Mouse (Mus musculus) heart, postnatal 4 days (tissue): ENCODE measurements around the gene Cfap97d2. TPM values are rescaled to one million over a fixed set of nuclear protein-coding genes. Genes with fewer than 3 reads are reported as not detected.

Experiments used
- DNase-seq: peaks from one replicate; pipeline ENCODE4 v3.0.0; 2021
- total RNA-seq, 2 experiments: library from RNA; stranded (reverse); gene quantifications; 2 replicates each; pipeline ENCODE4 v1.2.3; 2021

Cfap97d2 gene
- total RNA-seq, 2 experiments from 2014 or later: not detected

GRCm38 (mm10) chr8:13747626-13748025 lies 41.9 kb downstream of the Cfap97d2 start:
- no peak for DNase-seq

GRCm38 (mm10) chr8:13753680-13754079 lies 48.0 kb downstream of the Cfap97d2 start:
- DNase-seq: peak; percentile 91

- no peak for DNase-seq
Measured at GRCm38 (mm10) chr8:13756480-13756879, 50.8 kb downstream of the Cfap97d2 start.

- DNase-seq: peak; percentile 95
Measured at GRCm38 (mm10) chr8:13756982-13757804, 51.5 kb downstream of the Cfap97d2 start, which contains the start of gene Cdc16. Cdc16 (plus strand) TSS chr8:13757676.

- peak; percentile 56 for DNase-seq
Measured at GRCm38 (mm10) chr8:13757805-13758727, 52.4 kb downstream of the Cfap97d2 start.

GRCm38 (mm10) chr8:13769206-13769605 lies 63.5 kb downstream of the Cfap97d2 start:
- DNase-seq: no peak

GRCm38 (mm10) chr8:13780536-13780935 lies 74.8 kb downstream of the Cfap97d2 start:
- no peak for DNase-seq

GRCm38 (mm10) chr8:13785250-13785763 lies 79.6 kb downstream of the Cfap97d2 start, which contains the start of gene Upf3a:
Upf3a (plus strand) TSS chr8:13785615.
- peak; percentile 94 for DNase-seq

GRCm38 (mm10) chr8:13785764-13786299 lies 80.1 kb downstream of the Cfap97d2 start:
- peak; percentile 99 for DNase-seq

- DNase-seq: no peak
Measured at GRCm38 (mm10) chr8:13789606-13790005, 83.9 kb downstream of the Cfap97d2 start.

Other genes starting within 250 kb of the Cfap97d2 start
- gene Gas6, start 211.4 kb upstream of the Cfap97d2 start, total RNA-seq: 100 to 1,000 TPM; 148 to 153 TPM
- not detected for gene 1700029H14Rik, start 143.4 kb upstream of the Cfap97d2 start, total RNA-seq
- 10 to 100 TPM; 27.4 to 31.1 TPM for gene Rasa3, start 28.3 kb upstream of the Cfap97d2 start, total RNA-seq
- 10 to 100 TPM; 51.9 to 52.1 TPM for gene Cdc16, start 51.8 kb downstream of the Cfap97d2 start, total RNA-seq
- gene Upf3a, start 79.7 kb downstream of the Cfap97d2 start, total RNA-seq: 10 to 100 TPM; 15.4 to 16.4 TPM
- gene AF366264, start 132.5 kb downstream of the Cfap97d2 start, total RNA-seq: not detected
- gene Champ1, start 163.8 kb downstream of the Cfap97d2 start, total RNA-seq: 10 to 100 TPM; 11.2 to 12.3 TPM
- 10 to 100 TPM; 18.3 to 22.5 TPM for gene Coprs, start 184.4 kb downstream of the Cfap97d2 start, total RNA-seq